Mouse (Mus musculus) lung, adult 2 months (tissue): ENCODE data around the gene Dbnl. TPM values are rescaled to one million over a fixed set of nuclear protein-coding genes. Genes with fewer than 3 reads are reported as not detected.
A peak's percentile ranks its signal among the peaks of the same experiment; 100 is the strongest.

Source experiments
- DNase-seq: peaks from one replicate; pipeline ENCODE4 v3.0.0; 2022
- H3K4me1 ChIP-seq: fragments of 200-500 bp; 2 replicates; pipeline ENCODE4 v1.6.1; 2011; ENCODE audit warnings: low read length; ENCODE audit not compliant: control insufficient read depth, insufficient read depth
- H3K4me3 ChIP-seq: fragments of 200-500 bp; replicated peaks from 2 replicates; pipeline ENCODE3; 2011; ENCODE audit warnings: low read depth, mild to moderate bottlenecking, control low read depth, low read length; ENCODE audit errors: extremely low read depth
- CTCF ChIP-seq: fragments of 200-500 bp; IDR thresholded peaks from 2 replicates; pipeline ENCODE4 v1.5.1; 2011; ENCODE audit warnings: mild to moderate bottlenecking, low read length, control low read depth; ENCODE audit not compliant: insufficient read depth
- POLR2A ChIP-seq: fragments of 200-500 bp; IDR thresholded peaks from 2 replicates; pipeline ENCODE4 v1.6.1; 2011; ENCODE audit warnings: low read depth, mild to moderate bottlenecking, control low read depth, low read length, borderline replicate concordance; ENCODE audit errors: extremely low read depth
- WGBS: fragments of 180-500 bp; shearing (Covaris S2); methylation state at CpG from one replicate; pipeline ENCODE4 v1.1.7; 2018; 5-methylcytosine and 5-hydroxymethylcytosine counted together
- polyA plus RNA-seq: library from polyadenylated mRNA; depleted of rRNA; stranded (reverse); fragments of >200 nt; gene quantifications from 2 replicates; pipeline ENCODE4 v1.2.3, GENCODE M21; 2012

The Dbnl gene
- polyA plus RNA-seq, 1 experiment: 91.4 TPM

DNA sequence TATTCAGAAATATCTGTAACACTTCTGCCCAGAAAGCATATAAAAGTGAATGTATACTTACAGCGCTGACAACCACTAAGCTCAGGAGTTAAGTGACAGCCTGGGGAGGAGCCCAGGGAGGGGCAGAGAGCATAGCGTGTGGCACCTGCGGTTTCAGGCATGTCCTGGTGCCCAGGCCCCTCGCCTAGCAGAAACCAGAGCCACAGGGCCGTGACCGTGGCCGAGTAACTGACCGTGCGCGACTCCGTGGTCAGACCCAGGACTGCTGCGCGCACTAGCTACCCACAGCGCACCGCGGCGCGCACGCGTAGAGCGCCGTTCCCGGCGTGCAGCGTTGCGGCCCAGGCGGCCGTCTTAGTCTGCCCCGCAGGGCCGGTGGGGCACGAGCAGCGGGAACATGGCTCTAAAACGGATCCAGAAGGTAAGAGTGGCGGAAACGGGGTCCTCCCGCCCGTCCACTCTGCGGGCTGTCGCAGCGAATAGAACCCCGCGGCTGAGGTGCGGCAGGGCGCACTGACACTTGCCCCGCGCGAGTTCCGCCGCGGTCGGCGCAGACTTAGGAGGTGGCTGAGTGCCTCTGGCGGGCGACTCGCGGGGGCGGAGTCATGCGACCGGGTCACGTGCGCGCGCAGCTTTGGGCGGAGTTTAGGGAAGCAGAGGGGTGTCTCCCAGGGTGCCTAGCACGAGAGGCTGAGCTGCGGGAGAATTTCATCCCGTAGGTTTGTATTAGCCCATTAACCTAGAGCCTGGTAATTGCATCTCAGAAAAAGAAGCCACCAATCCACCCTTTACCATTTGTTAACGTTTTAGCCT, 26.3 kb upstream of the Dbnl start, which contains the start of gene Urgcp:
TSS of gene Urgcp (minus strand) at position 557 of the 813 bp plus-strand sequence.
- TF ChIP-seq CTCF: no peak
- peak; percentile 84 for TF ChIP-seq POLR2A
- Histone ChIP-seq H3K4me1 (peaks cover 2% of the 10 kb centered on the region), H3K4me3 (peak within 1 kb of the TSS; percentile 91)
- peak; percentile 96 for DNase-seq
- WGBS: under 1% methylated on average over 68 of the region's 68 CpGs

DNA sequence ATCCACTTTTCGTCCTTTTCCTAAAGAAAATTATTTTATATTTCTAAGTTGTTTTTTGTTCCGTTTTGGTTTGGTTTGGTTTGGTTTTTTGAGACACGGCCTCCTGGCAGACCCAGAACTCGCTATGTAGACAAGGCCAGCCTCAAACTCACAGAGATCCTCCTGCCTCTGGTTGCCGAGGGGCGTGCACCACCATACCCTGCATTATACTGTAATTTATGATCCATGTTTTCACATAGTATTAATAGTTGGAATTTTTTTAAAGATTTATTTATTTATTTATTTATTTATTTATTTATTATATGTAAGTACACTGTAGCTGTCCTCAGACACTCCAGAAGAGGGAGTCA, 25.7 kb upstream of the Dbnl start:
- WGBS: 9% methylated on average over 6 of the region's 6 CpGs
- H3K4me1 ChIP-seq: peaks cover 2% of the 10 kb centered on the region
- no peak for DNase-seq
- peak overlapping the region; percentile 91 for H3K4me3 ChIP-seq
- no peak for TF ChIP-seq POLR2A
- no peak for TF ChIP-seq CTCF

DNA sequence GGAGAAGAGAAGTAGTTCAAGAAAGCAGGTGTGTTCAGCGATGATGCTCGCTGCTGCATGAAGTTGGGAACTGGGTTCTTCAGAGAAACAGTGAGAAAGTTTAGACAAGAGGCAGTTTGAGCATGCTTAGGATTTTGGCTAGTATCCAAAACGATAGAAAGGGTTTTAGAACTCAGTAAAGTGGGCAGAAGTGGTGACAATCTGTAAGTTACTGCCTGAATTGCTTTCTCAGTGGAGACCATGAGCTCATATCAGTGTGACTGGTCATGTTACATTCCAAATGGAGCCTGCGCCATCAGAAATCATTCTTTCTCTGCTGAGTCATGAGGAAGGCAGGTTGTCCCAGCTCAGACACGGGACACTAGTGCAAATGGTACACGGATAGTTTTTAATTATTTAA, 22.3 kb upstream of the Dbnl start:
- Histone ChIP-seq H3K4me1 (no peaks in the 10 kb centered on the region; the same call in 1 of the 2 replicates), H3K4me3 (no peak overlapping the region)
- whole genome bisulfite sequencing: 69% methylated on average over 6 of the region's 6 CpGs
- DNase-seq: no peak
- no peak for TF ChIP-seq CTCF
- TF ChIP-seq POLR2A: no peak

DNA sequence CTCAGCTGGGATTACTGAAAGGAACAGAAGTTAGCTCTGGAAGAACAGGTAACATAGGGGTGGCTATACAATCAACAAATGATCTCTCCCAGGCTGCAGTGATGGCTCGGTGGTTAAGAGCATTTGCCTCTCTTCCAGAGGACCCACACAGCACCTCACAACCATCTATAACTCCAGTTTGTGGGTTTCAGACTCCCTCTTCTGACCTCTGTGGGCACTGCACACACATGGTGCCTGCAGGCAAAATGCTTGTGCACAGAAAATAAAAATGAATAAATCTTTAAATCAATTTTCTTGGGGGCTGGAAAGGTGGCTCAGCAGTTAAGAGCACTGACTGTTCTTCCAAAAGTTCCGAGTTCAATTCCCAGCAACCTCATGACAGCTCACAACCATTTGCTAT, 9.8 kb upstream of the Dbnl start:
- Histone ChIP-seq H3K4me1 (no peaks in the 10 kb centered on the region), H3K4me3 (no peak overlapping the region)
- TF ChIP-seq CTCF: peak; percentile 40; the same call in 1 of the 2 replicates
- TF ChIP-seq POLR2A: no peak
- 64% methylated on average over 2 of the region's 2 CpGs for WGBS
- DNase-seq: no peak

DNA sequence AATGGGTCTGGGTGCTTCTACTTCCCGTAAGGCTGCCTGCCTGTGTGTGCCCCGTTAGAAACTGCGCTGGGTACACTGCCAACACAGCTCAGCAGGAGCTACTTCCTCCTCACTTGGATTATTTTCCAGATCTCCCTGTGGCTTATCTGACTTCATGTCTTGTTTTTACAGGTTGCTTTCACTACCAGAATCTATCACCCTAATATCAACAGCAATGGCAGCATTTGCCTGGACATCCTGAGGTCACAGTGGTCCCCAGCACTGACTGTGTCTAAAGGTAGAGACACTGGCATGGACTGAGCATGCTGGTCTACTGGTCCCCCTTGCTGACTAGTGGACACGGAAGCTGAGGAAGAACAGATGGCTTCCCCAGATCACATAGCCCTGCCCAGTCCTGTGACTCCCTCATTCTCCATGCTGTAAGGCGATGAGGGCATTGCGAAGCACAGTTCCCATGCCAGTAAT, 8.2 kb upstream of the Dbnl start:
- Histone ChIP-seq H3K4me3 (no peak overlapping the region), H3K4me1 (no peaks in the 10 kb centered on the region)
- no peak for TF ChIP-seq CTCF
- no peak for TF ChIP-seq POLR2A
- no peak for DNase-seq
- 94% methylated on average over 6 of the region's 6 CpGs for WGBS

DNA sequence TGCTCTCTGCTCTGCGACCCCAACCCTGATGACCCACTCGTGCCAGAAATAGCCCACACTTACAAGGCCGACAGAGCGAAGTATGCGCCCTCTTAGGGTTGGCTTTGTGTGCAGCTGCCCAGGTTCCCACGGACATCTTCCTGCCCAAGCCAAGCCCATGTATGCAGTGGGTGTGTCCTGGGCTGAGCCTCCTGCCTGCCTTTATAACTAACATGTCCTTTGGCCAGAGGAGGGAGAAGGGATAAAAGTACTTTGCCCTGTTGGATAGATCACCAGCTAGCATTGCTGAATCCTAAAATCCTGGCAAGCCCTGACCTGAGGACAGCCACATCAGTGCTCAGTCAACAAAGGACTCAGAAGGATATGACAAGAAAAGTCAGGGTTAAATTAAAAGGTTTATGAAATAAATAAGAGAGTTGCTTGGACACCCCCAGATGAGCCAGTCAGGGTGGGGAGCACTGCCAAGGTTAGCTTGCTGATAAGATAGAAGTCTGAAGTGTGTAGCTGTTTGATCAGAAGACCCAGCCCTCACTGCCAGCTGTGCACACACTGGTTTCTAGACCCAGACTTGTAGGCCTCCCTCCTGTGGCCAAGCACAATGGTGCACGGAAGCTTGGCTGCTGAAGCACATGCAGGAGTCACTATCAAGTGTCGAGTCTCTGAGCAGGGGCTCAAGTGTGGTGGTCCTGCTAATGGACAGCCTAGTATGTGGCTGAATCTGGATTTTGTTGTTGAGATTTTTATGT, 5.9 kb upstream of the Dbnl start:
- H3K4me1 ChIP-seq: no peaks in the 10 kb centered on the region
- DNase-seq: no peak
- H3K4me3 ChIP-seq: no peak overlapping the region
- WGBS: 51% methylated on average over 8 of the region's 8 CpGs
- TF ChIP-seq CTCF: peak; percentile 10; the same call in 1 of the 2 replicates
- TF ChIP-seq POLR2A: no peak

DNA sequence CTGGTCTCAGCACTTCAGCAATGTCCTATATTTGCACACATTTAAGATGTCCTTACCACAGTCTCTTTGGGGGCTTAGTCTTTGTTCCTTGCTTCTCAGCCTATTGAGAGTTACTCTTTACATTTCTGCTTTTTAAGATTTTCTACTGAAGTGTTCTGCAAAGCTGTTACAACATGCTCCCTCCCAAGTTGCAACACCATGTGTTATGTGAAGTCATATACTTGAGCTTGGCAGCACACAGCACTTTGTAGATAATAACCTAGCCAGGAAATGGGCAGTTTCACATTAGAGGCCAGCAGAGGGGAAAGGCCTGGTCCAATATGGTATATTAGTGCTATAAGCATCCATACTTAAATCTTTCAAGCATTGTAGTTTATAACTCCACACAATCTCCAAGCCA, 2.6 kb upstream of the Dbnl start:
- no peak for DNase-seq
- TF ChIP-seq CTCF: no peak
- TF ChIP-seq POLR2A: no peak
- Histone ChIP-seq H3K4me3 (no peak overlapping the region), H3K4me1 (peaks cover 3% of the 10 kb centered on the region; the same call in 1 of the 2 replicates)

DNA sequence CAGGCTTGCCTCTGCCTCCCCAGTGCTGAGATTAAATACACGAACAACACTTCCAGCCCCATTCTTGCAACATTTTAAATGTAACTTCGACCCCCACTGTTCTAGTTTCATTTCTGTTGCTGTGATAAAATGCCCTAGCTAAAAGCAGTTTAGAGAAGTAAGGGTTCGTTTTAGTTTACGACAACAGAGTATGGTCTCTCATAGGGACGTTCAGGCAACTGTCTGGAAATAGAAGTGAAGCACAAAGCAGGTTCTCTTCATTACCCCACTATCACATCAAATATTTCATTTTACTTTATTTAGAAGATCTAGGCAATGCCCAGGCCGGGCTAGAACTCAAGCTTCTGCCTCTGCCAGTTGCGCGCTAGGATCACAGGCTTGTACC, 625 bp upstream of the Dbnl start:
- TF ChIP-seq CTCF: no peak
- TF ChIP-seq POLR2A: no peak
- 31% methylated on average over 8 of the region's 8 CpGs for WGBS
- DNase-seq: no peak
- peak overlapping the region; percentile 71 for H3K4me3 ChIP-seq
- peaks cover 3% of the 10 kb centered on the region; the same call in 1 of the 2 replicates for H3K4me1 ChIP-seq

DNA sequence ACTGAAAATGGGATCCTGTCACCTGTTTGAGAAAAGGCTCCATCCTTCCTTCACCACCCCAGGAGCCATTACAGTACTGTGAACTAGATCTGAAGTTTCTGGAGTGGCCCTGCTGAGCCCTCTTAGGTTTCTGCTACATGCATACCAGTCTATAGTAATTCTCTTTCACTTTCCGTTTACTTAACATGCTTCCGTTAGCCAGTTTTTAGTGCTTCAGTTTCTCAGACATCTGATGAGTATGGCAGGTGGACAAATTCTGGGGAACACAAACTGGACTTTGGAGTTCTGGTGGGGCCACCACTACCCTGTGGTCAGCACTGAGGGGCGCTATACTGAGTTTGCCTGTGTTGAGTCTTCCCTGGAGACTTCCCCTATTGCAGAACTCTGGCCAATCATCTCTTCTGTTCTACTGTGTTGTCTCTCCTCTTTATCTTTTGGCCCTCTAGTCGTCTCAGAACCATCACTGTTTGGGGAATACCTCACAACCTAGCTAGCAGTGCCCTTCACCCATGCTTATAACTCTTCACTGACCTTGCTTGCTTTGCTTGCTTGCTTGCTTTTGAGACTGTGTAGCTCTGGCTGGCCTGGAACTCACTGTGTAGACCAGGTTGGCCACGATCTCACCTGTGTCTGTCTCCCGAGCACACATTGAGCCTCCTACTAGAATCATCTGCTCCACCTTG, 924 bp downstream of the Dbnl start:
- peaks cover 3% of the 10 kb centered on the region; the same call in 1 of the 2 replicates for H3K4me1 ChIP-seq
- H3K4me3 ChIP-seq: peak overlapping the region; percentile 88
- WGBS: 36% methylated on average over 6 of the region's 6 CpGs
- TF ChIP-seq POLR2A (no peak), CTCF (no peak)
- no peak for DNase-seq

DNA sequence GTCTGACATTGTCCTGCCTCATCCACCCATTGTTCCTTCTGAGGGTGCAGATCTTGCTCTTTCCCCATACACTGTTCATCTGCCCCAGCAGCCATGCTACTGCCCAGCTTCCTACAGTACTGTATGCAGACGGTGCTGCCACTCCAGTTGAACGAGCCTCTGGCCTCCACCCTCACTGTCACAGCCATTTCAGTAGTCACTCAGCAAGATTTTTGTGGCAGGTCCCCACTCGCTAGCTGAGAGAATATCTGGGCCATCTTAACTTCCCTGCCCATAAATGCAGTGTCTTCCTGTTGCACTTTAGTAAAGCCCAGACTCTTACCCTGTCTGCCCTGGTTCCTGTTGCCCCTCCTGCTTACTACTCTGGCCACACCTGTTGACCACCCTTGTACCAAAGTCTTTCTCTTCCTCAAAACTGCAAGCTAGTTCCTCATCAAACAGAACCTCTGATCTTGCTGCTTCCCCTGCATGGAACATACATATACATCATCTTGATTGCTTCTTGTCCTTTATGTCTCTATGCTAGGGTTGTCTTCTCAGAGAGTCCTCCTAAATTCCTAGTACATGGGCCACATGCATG, 1.6 kb downstream of the Dbnl start:
- TF ChIP-seq CTCF (no peak), POLR2A (no peak)
- WGBS: 45% methylated on average over 3 of the region's 3 CpGs
- DNase-seq: no peak
- no peak overlapping the region for H3K4me3 ChIP-seq
- H3K4me1 ChIP-seq: peaks cover 3% of the 10 kb centered on the region; the same call in 1 of the 2 replicates
